Mouse (Mus musculus) forebrain, embryonic 14.5 days (tissue): ENCODE data around the gene Pidd1. TPM values are rescaled to one million over a fixed set of nuclear protein-coding genes. Genes with fewer than 3 reads are reported as not detected.

Experiments used
- ATAC-seq: fragments of 200-750 bp; cut with Nextera tagmentation; 2 replicates; pipeline ENCODE4 v1.8.0; 2017; ENCODE audit warnings: mild to moderate bottlenecking, moderate library complexity
- DNase-seq: peaks from one replicate; pipeline ENCODE4 v3.0.0-alpha.2; 2015; ENCODE audit warnings: low spot score
- H3K27ac ChIP-seq: fragments of 300-500 bp; sonication (generic); 2 replicates; pipeline ENCODE4 v1.5.1; 2014; ENCODE audit warnings: low read depth, mild to moderate bottlenecking, control low read depth, low read length, moderate library complexity
- H3K27me3 ChIP-seq: fragments of 300-500 bp; sonication (generic); replicated peaks from 2 replicates; pipeline ENCODE4 v1.6.1; 2014; ENCODE audit warnings: low read length, control low read depth, mixed read lengths; ENCODE audit not compliant: control insufficient read depth, insufficient read depth
- H3K36me3 ChIP-seq: fragments of 300-500 bp; sonication (generic); 2 replicates; pipeline ENCODE4 v1.6.1; 2014; ENCODE audit warnings: low read length, control low read depth; ENCODE audit not compliant: control insufficient read depth, insufficient read depth
- H3K4me1 ChIP-seq: fragments of 300-500 bp; sonication (generic); 2 replicates; pipeline ENCODE4 v1.6.1; 2014; ENCODE audit warnings: antibody characterized with exemption, low read length, control low read depth; ENCODE audit not compliant: control insufficient read depth, insufficient read depth
- H3K4me2 ChIP-seq: fragments of 300-500 bp; sonication (generic); 2 replicates; pipeline ENCODE4 v1.6.1; 2014; ENCODE audit warnings: mild to moderate bottlenecking, control low read depth, low read length
- H3K4me3 ChIP-seq: fragments of 300-500 bp; sonication (generic); 2 replicates; pipeline ENCODE4 v1.5.1; 2014; ENCODE audit warnings: low read depth, low read length, control low read depth
- H3K9ac ChIP-seq: fragments of 300-500 bp; sonication (generic); 2 replicates; pipeline ENCODE4 v1.6.1; 2014; ENCODE audit warnings: mild to moderate bottlenecking, low read length, control low read depth, moderate library complexity
- H3K9me3 ChIP-seq: fragments of 300-500 bp; sonication (generic); replicated peaks from 2 replicates; pipeline ENCODE4 v1.6.1; 2016; ENCODE audit warnings: low read length, control low read depth, mixed read lengths; ENCODE audit not compliant: control insufficient read depth
- WGBS: fragments of 180-500 bp; shearing (Covaris S2); extraction: QIAGEN DNeasy Blood & Tissue Kit; methylation state at CpG from one replicate; pipeline ENCODE4 v1.1.7; 2014; 5-methylcytosine and 5-hydroxymethylcytosine counted together
- polyA plus RNA-seq: library from polyadenylated mRNA; unstranded; fragments of >200 nt; fragmentation: Nextera tagmentation; extraction: Ambion mirVana; gene quantifications from 2 replicates; pipeline ENCODE4 v1.2.1, GENCODE M21; 2014

The Pidd1 gene
- polyA plus RNA-seq, 1 experiment from 2014 or later: 5.6 TPM

GRCm38 (mm10) chr7:141438201-141438968, 5.4 kb downstream of the Pidd1 start:
- Histone ChIP-seq H3K9me3 (no peaks in the 10 kb centered on the region), H3K4me2 (no peak overlapping the region), H3K9ac (no peak overlapping the region), H3K36me3 (peaks cover 22% of the 10 kb centered on the region), H3K4me3 (no peak overlapping the region), H3K27ac (no peak overlapping the region; the same call in 1 of the 2 replicates), H3K4me1 (peaks cover 25% of the 10 kb centered on the region), H3K27me3 (no peaks in the 10 kb centered on the region)
- 91% methylated on average over 12 of the region's 12 CpGs for WGBS
- no peak for ATAC-seq
- no peak for DNase-seq

DNA sequence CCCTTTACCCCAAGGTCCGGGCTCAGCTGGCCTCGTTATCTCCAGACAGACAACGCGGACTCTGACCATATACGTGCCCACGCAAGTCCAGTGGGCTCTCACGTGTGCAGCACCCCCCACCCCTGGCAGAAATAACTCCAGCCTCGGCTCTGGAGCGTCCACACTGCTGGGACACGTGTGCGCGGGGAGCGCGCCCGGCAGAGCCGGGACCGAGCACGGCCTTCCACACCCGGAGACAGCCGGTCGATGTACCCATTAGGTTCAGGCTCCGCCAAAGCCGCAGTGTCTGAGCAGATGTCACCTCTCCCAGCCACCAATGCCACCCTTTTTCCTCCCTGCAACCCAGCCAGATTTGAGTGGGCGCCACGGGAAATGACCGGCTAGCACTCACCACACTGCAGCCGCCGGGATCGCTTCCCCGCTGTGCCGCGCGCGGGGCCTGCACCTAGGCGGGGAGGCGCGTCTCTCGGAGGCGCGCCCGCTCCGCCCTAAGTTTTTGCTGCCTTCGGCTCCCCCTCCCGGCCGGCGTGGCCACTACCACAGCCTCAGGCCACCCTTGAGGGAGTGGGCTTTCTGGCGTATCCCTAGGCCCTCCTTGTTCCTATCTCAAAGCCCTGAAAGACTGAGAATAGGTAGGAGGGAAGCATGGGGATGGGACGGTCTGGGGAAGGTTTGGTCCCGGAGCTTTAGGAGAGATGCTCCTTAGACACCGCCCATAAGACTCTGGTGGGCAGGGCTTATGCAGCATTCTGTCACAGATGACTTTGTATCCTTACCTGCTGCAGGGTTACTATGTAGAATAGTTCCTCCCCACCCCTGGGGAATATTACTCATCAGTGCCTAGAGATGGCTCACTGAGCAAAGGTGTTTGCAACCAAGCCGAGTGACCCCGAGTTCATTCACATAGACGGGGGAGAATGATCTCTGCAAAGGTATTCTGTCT, 6.4 kb downstream of the Pidd1 start, which contains the start of gene Slc25a22:
Gene Slc25a22, minus strand, starts transcription at position 715 of the 943 bp plus-strand sequence.
- Histone ChIP-seq H3K9me3 (no peaks in the 10 kb centered on the region), H3K4me2 (peak within 1 kb of the TSS; percentile 94), H3K27ac (peak within 1 kb of the TSS; percentile 76), H3K27me3 (no peaks in the 10 kb centered on the region), H3K4me3 (peak within 1 kb of the TSS; percentile 65), H3K9ac (peak within 1 kb of the TSS; percentile 81), H3K36me3 (peaks cover 31% of the 10 kb centered on the region), H3K4me1 (peaks cover 19% of the 10 kb centered on the region)
- 6% methylated on average over 53 of the region's 53 CpGs for WGBS
- DNase-seq: peak; percentile 90
- ATAC-seq: peak; percentile 87

DNA sequence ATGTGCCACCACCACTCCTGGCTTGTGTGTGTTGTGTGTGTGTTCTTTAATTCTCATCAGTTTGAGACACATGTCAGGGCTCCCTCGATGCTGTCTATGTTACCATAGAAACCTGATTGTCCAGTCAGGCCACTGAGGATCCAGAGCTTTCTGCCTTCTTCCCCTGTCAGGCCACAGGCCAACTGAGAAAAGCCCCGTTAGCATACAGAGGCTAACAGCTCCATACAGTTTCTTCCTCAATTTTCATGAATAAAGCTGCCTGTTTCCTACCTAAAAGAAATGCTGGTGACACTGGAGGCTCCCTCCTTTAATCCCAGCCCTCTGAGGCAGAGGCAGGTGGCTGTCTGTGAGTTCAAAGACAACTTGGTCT, 7.3 kb downstream of the Pidd1 start:
- no peaks in the 10 kb centered on the region for H3K9me3 ChIP-seq
- WGBS: 56% methylated on average over 2 of the region's 2 CpGs
- peaks cover 41% of the 10 kb centered on the region for H3K36me3 ChIP-seq

GRCm38 (mm10) chr7:141435856-141436522, 7.8 kb downstream of the Pidd1 start:
- ATAC-seq (no peak), DNase-seq (no peak)
- 77% methylated on average over 9 of the region's 9 CpGs for WGBS
- Histone ChIP-seq H3K9ac (no peak overlapping the region), H3K9me3 (no peaks in the 10 kb centered on the region), H3K27ac (peak overlapping the region; percentile 48; the same call in 1 of the 2 replicates), H3K4me3 (0 out of 2 replicates have a peak overlapping the region, but pooled peaks have one; percentile 46), H3K27me3 (no peaks in the 10 kb centered on the region), H3K4me1 (peaks cover 19% of the 10 kb centered on the region), H3K36me3 (peaks cover 46% of the 10 kb centered on the region), H3K4me2 (peak overlapping the region; percentile 96)

More for the DNA sequence above, 7.3 kb downstream of the Pidd1 start:
- DNase-seq: no peak
- Histone ChIP-seq H3K27me3 (no peaks in the 10 kb centered on the region), H3K4me2 (peak overlapping the region; percentile 94), H3K4me1 (peaks cover 19% of the 10 kb centered on the region), H3K4me3 (peak overlapping the region; percentile 65), H3K9ac (peak overlapping the region; percentile 81), H3K27ac (no peak overlapping the region)
- ATAC-seq: no peak

DNA sequence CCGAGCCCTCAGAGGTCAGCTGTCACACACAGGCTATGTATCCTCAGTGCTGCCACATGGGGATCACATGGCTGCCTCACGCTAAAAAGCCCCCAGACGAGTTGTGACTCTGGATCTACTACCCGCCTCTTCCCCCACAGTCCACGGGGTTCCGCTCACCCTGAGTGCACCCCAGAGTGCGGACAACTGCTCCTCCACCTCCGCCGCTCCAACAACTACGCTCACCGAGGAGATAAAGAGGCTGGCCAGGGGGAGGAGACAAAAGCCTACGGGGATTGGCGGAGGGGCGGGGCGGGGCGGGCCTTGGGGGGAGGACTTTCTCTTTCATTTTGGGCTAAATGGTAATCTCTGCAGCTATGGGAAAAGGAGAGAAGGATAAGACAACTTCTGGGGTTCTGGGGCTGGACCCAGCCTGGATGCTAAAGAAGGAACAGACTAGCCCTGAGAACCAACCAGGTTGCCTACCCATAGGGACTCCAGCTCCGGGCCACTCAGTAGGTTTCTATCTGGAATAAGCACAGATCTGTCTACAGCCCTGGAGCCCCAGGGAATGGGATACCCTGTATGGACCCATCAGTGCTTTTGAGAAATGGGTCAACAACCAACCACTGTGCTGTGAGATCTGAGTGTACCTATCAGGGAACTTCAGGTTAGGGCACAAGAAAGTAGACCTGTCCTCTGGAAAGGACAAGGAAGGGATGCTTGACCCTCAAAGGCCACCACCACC, 8.5 kb downstream of the Pidd1 start:
- H3K9ac ChIP-seq: peak overlapping the region; percentile 72
- H3K9me3 ChIP-seq: no peaks in the 10 kb centered on the region
- peak overlapping the region; percentile 46 for H3K4me3 ChIP-seq
- peak overlapping the region; percentile 78 for H3K27ac ChIP-seq
- DNase-seq: peak; percentile 67
- ATAC-seq: peak; percentile 27
- 4% methylated on average over 17 of the region's 17 CpGs for WGBS
- H3K27me3 ChIP-seq: no peaks in the 10 kb centered on the region
- peaks cover 52% of the 10 kb centered on the region for H3K36me3 ChIP-seq
- peak overlapping the region; percentile 96 for H3K4me2 ChIP-seq
- H3K4me1 ChIP-seq: peaks cover 19% of the 10 kb centered on the region

DNA sequence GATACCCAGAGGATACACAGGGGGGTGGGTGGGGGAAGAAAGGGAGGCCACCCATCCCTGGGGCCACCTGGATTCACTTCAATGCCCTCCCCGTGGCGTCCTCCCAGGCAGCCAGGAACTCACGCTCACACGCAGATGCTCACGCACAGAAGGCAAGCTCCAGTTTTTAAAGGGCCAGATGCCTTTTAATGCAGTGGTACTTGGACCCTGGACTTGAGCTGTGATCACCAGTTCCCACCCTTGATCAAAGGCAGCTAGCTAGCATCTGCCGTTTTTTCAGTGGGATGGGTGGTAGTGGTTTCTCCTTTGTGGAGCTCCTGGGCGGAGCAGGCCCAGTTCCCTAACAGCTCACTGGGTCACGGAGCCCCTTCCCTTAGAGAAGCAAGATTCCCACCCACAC, 9.4 kb downstream of the Pidd1 start:
- Histone ChIP-seq H3K27me3 (no peaks in the 10 kb centered on the region), H3K27ac (peak overlapping the region; percentile 78), H3K9ac (peak overlapping the region; percentile 72), H3K36me3 (peaks cover 47% of the 10 kb centered on the region), H3K4me1 (peaks cover 19% of the 10 kb centered on the region), H3K9me3 (no peaks in the 10 kb centered on the region), H3K4me3 (peak overlapping the region; percentile 46), H3K4me2 (peak overlapping the region; percentile 96)
- 12% methylated on average over 8 of the region's 8 CpGs for WGBS
- ATAC-seq: peak; percentile 19; the same call in 1 of the 2 replicates
- DNase-seq: peak; percentile 85

DNA sequence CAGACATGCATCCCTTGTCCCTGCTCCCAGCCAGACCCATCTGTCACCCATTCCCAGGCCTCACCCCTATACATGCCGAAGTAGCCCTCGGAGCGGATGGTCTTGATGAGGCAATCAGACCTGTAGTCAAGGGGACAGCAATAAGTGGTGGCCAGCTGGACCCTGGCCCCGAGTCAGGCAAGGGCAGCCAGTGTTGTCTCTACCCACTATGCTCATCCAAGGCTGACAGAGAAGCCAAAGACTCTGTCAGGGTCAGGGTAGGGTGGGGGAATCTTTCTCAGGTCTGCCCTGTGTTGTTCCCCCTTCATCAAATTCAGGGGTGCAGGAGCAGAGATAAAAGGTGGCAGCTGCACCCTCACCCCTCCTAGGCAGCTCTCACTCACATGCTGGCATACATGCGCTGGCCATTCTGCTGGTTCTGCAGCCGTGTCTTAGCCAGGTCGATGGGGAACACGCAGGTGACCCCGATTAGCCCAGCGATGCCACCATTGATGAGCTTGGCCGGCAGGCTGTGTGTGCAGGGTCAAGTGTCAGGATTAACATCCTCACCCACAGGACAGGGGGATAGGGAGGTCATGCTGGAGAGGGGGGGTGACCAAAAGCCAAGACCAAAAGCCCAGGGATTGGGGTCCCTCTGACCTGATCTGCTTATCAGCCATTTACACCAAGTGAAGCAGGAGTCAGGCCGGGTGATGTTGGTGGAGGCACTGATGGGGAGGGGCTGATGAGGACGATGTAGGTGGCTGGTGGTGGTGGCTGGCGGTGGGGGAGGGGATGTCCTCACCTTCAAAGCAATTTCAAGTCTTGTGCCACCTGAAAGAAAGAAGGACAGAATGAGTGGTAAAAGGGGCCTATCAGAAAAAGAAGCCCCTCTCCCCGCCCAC, 10.1 kb downstream of the Pidd1 start:
- Histone ChIP-seq H3K27me3 (no peaks in the 10 kb centered on the region), H3K4me2 (peak overlapping the region; percentile 96), H3K4me3 (peak overlapping the region; percentile 46), H3K27ac (peak overlapping the region; percentile 78; the same call in 1 of the 2 replicates), H3K9ac (peak overlapping the region; percentile 72), H3K9me3 (no peaks in the 10 kb centered on the region), H3K4me1 (peaks cover 21% of the 10 kb centered on the region), H3K36me3 (peaks cover 40% of the 10 kb centered on the region)
- no peak for ATAC-seq
- no peak for DNase-seq
- WGBS: 73% methylated on average over 15 of the region's 15 CpGs
